Mouse (Mus musculus) retina, embryonic 14.5 days (tissue): ENCODE results near the gene Coro2b.

Source experiments
- DNase-seq: peaks from one replicate; pipeline ENCODE4 v3.0.0-alpha.2; 2015; ENCODE audit warnings: low spot score

Coro2b gene

DNA sequence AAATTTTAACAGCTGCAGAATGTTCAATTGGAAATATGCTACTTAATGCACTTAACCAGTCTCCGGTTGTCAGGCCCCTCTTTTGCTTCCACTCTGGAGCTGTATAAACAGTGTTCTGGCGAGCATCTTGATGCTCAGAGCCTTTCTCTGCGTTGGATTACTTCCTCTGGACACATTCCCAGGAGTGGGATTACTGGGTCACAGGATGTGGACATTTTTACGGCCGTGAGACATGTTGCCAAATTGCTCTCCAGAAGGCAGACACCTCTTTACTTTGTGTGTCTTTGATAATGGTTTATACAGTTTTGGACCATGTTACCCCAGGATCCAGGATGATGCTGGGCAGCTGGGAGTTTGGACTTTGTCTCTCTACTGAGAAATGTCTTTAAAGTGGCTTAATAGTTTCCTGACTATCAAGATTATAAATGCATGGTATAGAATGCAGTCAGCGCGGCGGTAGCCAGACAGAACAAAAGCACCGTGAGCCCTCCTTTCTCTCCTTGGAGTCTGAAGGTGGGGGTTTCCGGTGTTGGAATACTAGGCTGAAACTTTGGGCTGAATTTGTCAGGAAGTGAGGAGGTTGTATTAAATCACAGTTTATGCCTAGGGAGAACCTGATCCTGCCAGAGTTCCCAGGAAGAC, 23.2 kb downstream of the Coro2b start:
- DNase-seq, result no peak

DNA sequence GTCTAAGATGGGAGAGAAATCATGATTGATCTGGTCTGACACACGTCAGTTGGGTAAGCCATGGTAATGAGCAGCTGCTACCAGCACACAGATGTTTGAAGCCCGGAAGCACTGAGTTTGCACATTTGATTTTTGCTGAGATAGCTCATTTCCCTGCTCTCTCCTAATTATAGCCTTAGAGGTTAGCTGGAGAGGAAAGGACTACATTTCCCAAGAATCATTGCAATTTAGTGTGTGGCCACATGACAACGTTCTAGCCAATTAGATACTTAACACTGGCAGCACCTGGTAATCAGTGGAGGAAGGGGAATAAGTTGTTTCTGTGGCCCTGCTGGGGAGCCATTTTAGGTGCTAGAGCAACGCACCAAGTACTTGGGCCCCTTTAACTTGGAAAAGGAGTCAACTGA, 26.3 kb downstream of the Coro2b start:
- DNase-seq, result peak; percentile 76

- DNase-seq, result no peak
Measured at GRCm38 (mm10) chr9:62509617-62510016, 27.2 kb downstream of the Coro2b start.

DNA sequence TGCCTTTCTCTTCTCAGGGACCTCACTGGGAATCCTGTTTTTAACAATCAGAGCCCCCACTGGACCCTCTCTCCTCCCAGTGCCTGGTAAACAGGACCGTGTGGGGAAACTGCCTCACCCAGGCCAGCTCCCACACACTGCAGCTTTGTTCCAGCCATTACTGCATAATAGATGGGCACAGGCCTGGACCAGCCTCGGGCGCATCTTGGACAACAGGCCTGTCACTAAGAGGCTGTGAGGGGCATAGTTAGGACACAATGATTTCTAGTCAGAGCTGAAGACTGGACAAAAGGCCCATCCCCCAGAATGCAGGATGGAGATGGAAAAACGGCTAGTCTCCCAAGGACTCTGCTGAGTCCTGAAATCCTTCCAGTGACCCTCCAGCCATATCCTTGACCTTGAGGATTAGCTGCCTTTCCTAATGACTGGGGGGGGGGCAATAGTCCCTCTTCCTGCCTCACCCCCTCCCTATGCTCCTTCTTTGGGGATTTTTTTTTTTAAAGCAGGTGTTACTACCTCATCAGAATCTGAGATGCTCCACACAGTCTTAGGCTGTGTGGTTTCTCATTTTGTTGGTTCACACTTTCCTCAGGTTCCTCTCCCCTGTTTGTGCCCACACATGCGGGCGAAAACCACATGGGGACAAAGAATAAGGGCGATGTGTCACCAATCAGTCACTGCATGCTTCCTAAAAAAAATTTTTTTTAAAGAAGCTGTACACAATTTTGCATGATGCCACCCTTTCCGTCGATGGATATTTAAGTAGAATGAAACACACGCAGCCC, 27.9 kb downstream of the Coro2b start:
- peak; percentile 46 for DNase-seq

DNA sequence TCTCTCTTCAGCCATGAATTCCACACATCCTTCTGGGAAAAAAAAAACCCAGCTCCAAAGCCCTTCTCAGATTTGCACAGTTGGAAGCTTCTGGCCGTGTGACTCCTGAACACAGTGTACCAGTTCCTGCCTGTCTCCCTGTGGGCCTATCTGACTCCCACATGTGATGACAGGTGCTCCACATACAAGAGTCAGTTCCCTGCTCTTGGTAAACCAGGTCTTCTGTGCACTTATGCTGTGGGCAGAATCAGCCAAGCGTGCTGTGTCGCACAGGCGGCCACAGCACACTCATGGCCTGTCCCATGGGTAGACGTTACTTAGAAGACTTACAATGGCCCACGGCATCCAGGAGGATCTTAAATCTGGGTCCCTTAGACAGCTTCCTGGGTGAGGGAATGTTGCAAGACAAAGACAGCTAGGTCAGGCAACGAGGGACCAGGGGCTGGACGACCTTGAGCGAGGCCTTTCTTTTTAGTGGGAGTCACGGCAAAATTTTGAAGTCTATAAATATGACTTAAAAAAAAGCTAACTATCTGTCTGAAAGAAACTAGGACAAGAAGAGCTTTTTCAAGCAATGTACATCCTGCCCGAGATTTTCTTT, 30.3 kb downstream of the Coro2b start:
- DNase-seq, result no peak

DNA sequence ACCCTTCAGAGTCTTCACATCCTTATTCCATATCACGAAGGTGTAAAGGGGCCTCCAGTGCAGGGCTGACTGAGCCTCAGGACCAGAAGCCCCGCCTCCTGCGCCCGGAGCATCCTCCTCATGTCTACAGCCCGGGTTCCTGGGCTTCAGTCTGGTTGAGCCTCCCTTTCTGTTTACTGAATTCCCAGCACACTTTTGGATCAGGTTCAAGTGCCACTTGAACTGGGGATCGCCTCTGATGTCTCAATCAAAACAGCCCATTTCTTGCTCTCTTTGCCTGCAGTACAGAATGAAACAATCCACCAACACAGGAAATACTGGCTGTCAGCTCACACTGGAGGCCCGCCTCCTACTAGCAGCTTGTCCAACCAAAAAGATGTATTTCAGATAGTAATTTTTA, 32.7 kb downstream of the Coro2b start:
- no peak for DNase-seq

DNA sequence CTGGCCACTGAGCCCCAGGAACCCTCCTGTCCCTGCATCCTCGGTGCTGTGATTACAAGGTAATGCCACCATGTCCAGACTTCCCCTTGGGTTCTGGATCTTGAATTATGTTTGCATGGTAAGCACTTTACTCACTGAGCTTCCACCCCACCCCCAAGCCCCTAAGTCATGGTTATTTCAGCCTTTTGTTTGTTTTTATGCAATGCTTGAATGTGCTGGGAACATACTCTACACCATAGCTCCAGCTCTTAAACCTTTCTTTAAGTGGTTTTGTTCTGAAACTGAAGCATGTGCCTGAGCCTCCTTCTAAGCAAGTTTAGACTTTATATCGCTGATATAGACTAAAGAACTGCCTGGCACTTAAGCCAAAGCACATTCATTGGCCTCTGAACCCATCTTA, 34.5 kb downstream of the Coro2b start:
- DNase-seq, result no peak

- no peak for DNase-seq
Measured at GRCm38 (mm10) chr9:62501566-62501965, 35.3 kb downstream of the Coro2b start.

DNA sequence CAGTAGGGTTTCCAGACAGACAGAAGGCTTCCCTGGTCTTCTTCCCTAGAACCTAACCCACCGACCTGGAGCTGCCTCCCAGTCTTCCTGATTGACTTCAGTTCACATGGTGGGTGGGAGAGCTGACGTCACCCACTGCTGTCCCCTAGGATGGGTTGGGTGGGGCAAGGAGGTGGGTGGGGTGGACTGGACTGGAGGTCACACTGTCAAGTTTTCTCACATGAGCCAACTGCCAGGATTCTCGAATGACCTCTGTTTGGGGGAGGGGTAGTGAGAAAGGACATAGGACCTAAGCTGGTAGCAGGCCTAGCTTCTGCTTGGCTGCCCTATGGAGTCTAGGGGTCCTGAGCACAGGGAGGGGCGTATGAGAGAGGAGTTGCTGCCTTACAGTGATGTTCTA, 36.8 kb downstream of the Coro2b start:
- no peak for DNase-seq

DNA sequence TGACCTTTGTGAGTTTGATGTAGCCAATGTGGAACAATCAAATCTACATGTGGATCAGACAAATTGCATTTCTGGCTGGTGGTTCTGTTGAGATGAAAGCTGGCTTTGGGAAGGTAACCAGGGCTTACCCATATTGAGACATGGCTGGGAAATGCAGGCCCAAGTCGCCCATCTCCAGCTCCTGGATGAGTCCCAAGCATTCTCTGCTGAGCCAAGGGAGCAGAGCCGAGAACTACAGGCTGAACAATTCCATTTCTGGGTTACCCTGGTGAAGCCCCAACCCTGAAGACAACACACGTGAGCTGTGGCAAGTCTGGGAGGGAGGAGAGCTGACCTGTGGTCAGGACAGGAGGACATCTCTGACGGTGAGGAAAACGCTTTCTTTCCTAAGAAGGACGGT, 37.9 kb downstream of the Coro2b start:
- no peak for DNase-seq

DNA sequence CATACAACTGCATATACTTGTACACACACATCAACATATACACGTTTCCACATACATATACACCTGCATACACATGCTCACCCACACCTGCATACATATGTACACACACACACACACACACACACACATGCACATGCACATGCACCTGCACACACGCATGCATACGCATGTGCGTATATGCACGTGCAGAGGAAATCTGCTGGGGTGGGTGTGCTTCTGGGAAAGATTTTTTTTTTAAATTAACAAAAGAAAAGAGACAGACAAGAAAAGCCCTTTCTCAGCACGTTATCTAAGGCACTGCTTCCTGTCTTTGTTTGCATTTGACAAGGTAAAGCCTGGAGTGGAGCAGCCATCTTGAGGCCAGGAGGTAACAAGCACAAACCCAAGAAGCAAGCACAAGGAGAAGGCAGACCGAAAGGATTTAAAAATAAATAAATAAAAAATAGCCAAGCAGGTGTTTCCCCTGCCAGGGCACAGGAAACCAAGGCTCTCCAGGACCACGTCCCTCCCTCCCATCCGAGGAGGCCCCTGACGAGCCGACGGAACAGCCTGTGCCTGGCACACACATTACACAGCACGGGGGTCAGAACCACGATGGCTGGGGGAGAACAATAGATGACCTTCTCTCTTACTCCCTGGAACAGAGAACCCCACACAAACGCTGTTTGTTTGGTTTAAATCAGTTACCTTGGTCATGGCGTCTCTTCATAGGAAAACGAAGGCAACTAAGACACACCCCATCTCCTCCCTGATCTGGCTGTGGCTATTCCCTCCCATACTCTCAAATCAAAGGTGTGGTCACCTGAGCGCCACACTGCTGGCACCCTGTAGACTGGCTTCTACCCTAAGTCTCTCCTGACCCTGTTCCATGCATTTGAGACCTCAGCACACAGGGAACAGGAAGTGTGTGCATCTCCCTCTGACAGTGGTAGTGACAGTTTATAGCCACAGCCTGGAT, 39.4 kb downstream of the Coro2b start:
- DNase-seq, result no peak

GRCm38 (mm10) chr9:62492306-62492990, 44.4 kb downstream of the Coro2b start:
- no peak for DNase-seq

DNA sequence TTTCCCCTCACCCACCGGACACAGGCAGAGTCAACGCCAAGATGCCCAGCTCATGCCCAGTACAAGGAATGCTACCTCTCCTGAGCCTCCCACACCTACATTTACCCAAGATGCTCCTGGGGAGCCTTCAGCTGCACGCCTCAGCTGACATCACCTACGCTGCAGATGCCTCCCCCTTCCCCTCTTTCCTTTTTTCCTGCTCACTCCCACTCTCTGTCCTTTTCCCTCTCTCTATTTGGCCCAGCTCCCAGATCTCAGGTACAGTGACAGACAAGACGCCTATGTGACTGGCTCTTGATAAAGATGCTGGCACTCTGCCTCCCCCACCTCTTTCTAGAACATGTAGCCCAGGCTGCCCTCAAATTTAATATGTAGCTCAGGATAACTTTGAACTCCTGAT, 45.2 kb downstream of the Coro2b start:
- no peak for DNase-seq

DNA sequence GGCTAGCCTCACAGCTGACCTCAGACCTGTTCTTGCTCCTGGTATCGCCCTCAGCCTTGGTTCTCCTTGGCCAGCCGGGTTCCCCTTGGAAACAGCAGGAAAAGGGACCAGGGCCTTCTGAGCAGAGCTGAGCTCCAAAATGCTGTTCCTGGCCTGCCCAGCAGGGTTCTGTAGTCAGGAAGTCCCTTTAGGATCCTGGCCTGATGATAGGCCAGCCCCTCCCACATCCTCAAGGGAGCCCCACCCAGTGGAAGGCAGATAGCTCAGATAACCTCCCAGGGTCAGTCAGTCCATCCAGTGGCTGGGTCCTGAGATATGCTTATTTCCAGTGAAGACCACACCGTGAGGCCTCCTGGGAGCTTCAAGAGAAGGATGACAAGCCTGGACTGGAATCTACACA, 45.7 kb downstream of the Coro2b start:
- peak; percentile 30 for DNase-seq

DNA sequence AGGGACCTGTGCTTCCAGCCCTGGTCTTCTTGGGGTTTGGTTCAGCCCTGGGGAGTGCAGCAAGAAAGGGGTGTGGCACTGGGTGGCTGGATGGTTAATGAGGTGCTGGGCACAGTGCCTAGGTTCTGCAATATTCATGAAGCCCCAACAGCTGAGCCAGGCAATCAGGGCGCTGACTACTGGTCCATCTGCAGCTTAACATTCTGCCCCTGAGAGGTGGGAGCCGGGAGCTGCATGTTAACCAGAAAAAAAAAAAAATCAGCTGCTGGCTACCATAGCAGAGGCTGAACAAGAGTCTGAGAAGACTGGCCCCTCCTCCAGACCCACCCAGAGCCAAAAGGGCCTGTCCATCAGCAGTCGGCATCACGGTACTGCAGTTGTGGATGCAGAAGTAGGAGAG, 52.7 kb downstream of the Coro2b start:
- DNase-seq, result no peak

DNA sequence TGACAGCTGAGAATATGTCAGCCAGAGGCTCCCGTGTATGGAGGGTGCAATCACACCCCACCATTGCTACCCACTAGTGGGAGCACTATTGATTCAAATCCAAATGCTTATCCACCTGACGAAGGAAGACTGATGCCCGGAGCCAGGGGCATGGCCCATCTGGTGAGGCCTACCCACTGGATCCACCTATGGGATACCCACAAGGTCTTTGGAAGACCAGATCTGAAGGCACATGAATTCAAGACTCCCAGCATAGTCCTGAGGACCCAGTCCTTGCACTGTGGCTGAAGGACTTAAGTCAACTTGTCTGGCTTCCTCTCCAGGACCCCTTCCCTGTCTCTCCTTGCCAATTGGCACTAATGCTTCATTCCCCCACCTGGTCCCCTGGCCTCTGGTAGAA, 54.1 kb downstream of the Coro2b start:
- DNase-seq, result no peak

DNA sequence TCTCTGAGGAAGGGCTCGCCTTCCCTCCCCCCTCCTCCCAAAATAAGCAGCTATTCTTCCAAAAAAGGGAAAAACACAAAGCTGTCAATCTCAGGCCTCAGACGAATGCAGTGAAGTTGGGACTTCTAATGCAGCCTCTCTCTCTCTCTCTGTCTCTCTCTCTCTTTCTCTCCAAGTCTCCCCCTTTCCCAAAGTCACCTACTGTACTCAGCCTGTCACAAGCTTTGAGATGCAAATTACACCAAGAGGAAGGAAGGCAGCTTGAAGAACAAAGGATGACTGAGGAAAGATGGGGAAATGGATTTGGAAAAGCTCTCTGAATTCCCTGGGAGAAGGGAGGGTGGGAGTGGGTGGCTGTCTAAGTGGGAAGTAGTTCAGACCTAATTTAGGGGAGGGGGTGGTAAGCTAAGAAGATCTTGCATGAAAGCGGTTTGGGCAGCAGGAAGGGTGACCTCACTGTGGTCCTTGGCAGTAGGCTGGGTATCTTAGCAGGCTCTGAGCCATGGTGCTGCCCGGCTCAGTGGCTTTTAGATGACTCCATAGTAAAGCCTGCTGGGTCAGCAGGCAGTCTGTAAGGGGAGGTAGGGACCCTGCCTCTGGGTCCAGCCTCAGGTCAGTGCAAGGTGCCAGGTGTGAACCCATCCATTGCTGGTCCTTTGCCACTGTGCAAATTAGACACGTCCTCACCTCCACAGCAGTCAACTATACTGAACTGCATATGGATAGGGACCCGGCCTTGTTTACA, 55.8 kb downstream of the Coro2b start:
- no peak for DNase-seq

GRCm38 (mm10) chr9:62480149-62480548, 56.7 kb downstream of the Coro2b start:
- DNase-seq, result no peak

GRCm38 (mm10) chr9:62476782-62477487, 59.9 kb downstream of the Coro2b start:
- peak; percentile 64 for DNase-seq

GRCm38 (mm10) chr9:62474206-62474605, 62.6 kb downstream of the Coro2b start:
- DNase-seq, result no peak
